33 mouse cellular contexts compared by ENCODE assay signal in the genomic region with DNA sequence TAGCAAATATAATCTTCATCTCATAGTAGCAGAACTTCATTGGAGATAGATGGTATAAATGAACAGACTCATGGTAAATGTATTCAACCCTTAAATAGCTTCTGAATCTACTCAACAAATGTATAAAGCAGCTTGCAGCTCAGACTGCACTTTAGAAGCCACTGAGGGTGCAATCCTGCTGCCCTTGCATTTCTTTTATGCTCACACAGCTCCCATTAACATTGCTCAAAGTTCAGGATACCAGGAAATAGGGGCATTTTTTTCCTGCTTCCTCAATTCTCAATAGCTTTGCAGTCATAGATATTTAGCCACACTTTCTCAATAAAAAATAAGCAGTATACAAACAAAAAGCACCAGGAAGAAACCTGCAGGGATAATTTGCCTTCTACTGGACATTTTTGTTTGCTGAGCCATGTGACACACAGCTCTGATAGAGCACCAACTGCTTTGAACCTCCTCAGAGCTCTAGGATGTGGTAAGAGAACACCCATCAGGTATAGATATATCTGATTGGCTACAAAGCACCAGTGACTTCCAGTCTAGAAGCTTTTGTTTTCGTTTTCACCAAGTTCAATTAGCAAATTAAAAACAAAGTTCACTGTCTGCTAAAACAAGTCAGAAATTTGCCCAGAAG.
"Had no signal": no experiment of that assay in that cellular context is flagged by ENCODE, and none has a peak within 500 bp of the region (broad histone marks: within the 10 kb centered on the region; RNA-seq: fewer than 3 reads in every experiment).

No protein-coding gene starts in this region.

- H3K9ac ChIP-seq: heart, embryonic 12.5 days; heart, embryonic 13.5 days; heart, embryonic 15.5 days; hindbrain, embryonic 12.5 days; hindbrain, embryonic 13.5 days; hindbrain, embryonic 14.5 days; hindbrain, embryonic 15.5 days; kidney, embryonic 15.5 days had no signal

- H3K4me3 ChIP-seq: heart, embryonic 10.5 days; heart, embryonic 12.5 days; heart, embryonic 13.5 days; heart, embryonic 15.5 days; hindbrain, embryonic 10.5 days; hindbrain, embryonic 12.5 days; hindbrain, embryonic 13.5 days; hindbrain, embryonic 15.5 days; kidney, embryonic 15.5 days; layer of hippocampus, adult 2 months; left cerebral cortex, adult 2 months had no signal

- H3K9me3 ChIP-seq: heart, embryonic 15.5 days; hindbrain, embryonic 15.5 days had no signal

- H3K27me3 ChIP-seq: heart, embryonic 12.5 days; heart, embryonic 13.5 days; heart, embryonic 15.5 days; hindbrain, embryonic 12.5 days; hindbrain, embryonic 13.5 days; hindbrain, embryonic 15.5 days; kidney, embryonic 15.5 days had no signal

- H3K27ac ChIP-seq: heart, embryonic 10.5 days; heart, embryonic 13.5 days; heart, embryonic 15.5 days; hindbrain, embryonic 10.5 days; hindbrain, embryonic 12.5 days; hindbrain, embryonic 13.5 days; hindbrain, embryonic 14.5 days; hindbrain, embryonic 15.5 days; hindbrain, postnatal 0 days; kidney, embryonic 15.5 days; kidney, postnatal 0 days; layer of hippocampus, adult 2 months; left cerebral cortex, adult 2 months had no signal

- DNase-seq: heart, postnatal 10 days; heart, postnatal 14 days; heart, postnatal 36 days; heart, postnatal 4 days; kidney, adult 11 months; kidney, adult 18-20 months; kidney, adult 2 months; kidney, adult 8-10 months; kidney, adult 9 months; kidney, postnatal 10 days; kidney, postnatal 14 days; kidney, postnatal 25 days; kidney, postnatal 36 days; kidney, postnatal 4 days; layer of hippocampus, adult 9-11 months; layer of hippocampus, postnatal 36 days had no signal

- ATAC-seq: hindbrain, embryonic 16.5 days; hindbrain, postnatal 0 days; inflammation-experienced regulatory T-cells, adult 6 months had no signal

- H3K36me3 ChIP-seq: heart, embryonic 10.5 days; heart, embryonic 12.5 days; heart, embryonic 13.5 days; heart, embryonic 15.5 days; hindbrain, embryonic 10.5 days; hindbrain, embryonic 12.5 days; hindbrain, embryonic 13.5 days; hindbrain, embryonic 15.5 days; kidney, embryonic 15.5 days had no signal

- H3K4me2 ChIP-seq: heart, embryonic 11.5 days; heart, embryonic 12.5 days; heart, embryonic 13.5 days; heart, embryonic 15.5 days; hindbrain, embryonic 12.5 days; hindbrain, embryonic 13.5 days; hindbrain, embryonic 14.5 days; hindbrain, embryonic 15.5 days; kidney, embryonic 15.5 days had no signal

- H3K4me1 ChIP-seq: heart, embryonic 10.5 days; heart, embryonic 12.5 days; heart, embryonic 13.5 days; heart, embryonic 15.5 days; hindbrain, embryonic 10.5 days; hindbrain, embryonic 12.5 days; hindbrain, embryonic 13.5 days; hindbrain, embryonic 15.5 days; kidney, embryonic 15.5 days had no signal
